In genomic region chr4:57885186-57885585, GRCm38 (mm10) we compare ENCODE assay signal across 20 mouse cellular contexts. TPM values are rescaled to one million over a fixed set of nuclear protein-coding genes. Genes with fewer than 3 reads are reported as not detected.
A peak's percentile ranks its signal among the peaks of the same experiment; 100 is the strongest.
DNase-seq lines count a peak whose midpoint lies in the region; ATAC-seq lines count a peak whose summit lies in the region.
"Had no signal": no experiment of that assay in that cellular context is flagged by ENCODE, and none has a peak within 500 bp of the region (broad histone marks: within the 10 kb centered on the region; RNA-seq: fewer than 3 reads in every experiment).

No protein-coding gene starts in this region.

- no peak overlapping the region for H3K27ac ChIP-seq in liver, embryonic 12.5 days
- H3K27ac ChIP-seq: embryonic facial prominence, embryonic 12.5 days; forebrain, embryonic 12.5 days; hindbrain, embryonic 15.5 days had no signal

- H3K4me2 ChIP-seq in liver, embryonic 12.5 days = no peak overlapping the region
- H3K4me2 ChIP-seq: embryonic facial prominence, embryonic 12.5 days; forebrain, embryonic 12.5 days; heart, embryonic 15.5 days; hindbrain, embryonic 15.5 days had no signal

- H3K4me1 ChIP-seq in liver, embryonic 12.5 days = no peaks in the 10 kb centered on the region

- 48% methylated on average over 2 of the region's 2 CpGs for WGBS in liver, embryonic 12.5 days (ENCODE audit: insufficient replicate concordance)

- no peak for ATAC-seq in liver, embryonic 12.5 days
- ATAC-seq: CD4-positive, CD25-positive, alpha-beta regulatory T cell, adult 4 months; forebrain, embryonic 16.5 days; intestine, embryonic 16.5 days had no signal

- DNase-seq in adrenal gland, adult 8-10 months = peak; percentile 49
- DNase-seq in adrenal gland, postnatal 14 days = no peak
- DNase-seq in testis, postnatal 10 days (ENCODE audit: low spot score) = peak; percentile 7
- no peak for DNase-seq in testis, postnatal 14 days (ENCODE audit: low spot score)
- DNase-seq in adrenal gland, postnatal 36 days = peak; percentile 44 to 65
- DNase-seq in layer of hippocampus, adult 9-11 months = no peak
- DNase-seq: cerebellum, adult 11-12 months; cerebellum, adult 9-10 months; cerebellum, postnatal 25 days; gastrocnemius, postnatal 14 days; kidney, adult 9 months had no signal

- no peaks in the 10 kb centered on the region for H3K9me3 ChIP-seq in liver, embryonic 12.5 days (replicated peaks)
- H3K9me3 ChIP-seq: embryonic facial prominence, embryonic 12.5 days; forebrain, embryonic 12.5 days; heart, embryonic 15.5 days; hindbrain, embryonic 15.5 days had no signal

- no peaks in the 10 kb centered on the region for H3K36me3 ChIP-seq in liver, embryonic 12.5 days
- H3K36me3 ChIP-seq: embryonic facial prominence, embryonic 12.5 days; forebrain, embryonic 12.5 days; G1E; hindbrain, embryonic 15.5 days had no signal

- no peaks in the 10 kb centered on the region for H3K27me3 ChIP-seq in liver, embryonic 12.5 days (replicated peaks)
- H3K27me3 ChIP-seq: embryonic facial prominence, embryonic 12.5 days; forebrain, embryonic 12.5 days; heart, embryonic 15.5 days; hindbrain, embryonic 15.5 days had no signal

- H3K9ac ChIP-seq in liver, embryonic 12.5 days = no peak overlapping the region
- H3K9ac ChIP-seq: embryonic facial prominence, embryonic 12.5 days; forebrain, embryonic 12.5 days; heart, embryonic 15.5 days; hindbrain, embryonic 15.5 days had no signal

- no peak overlapping the region for H3K4me3 ChIP-seq in liver, embryonic 12.5 days
- H3K4me3 ChIP-seq: embryonic facial prominence, embryonic 12.5 days; forebrain, embryonic 12.5 days; heart, embryonic 15.5 days; hindbrain, embryonic 15.5 days had no signal

RNA-seq across cellular contexts. Expression of gene D630039A03Rik, which starts 30.9 kb away (rescaled TPM):
- total RNA-seq in adrenal gland, adult 8-10 months (2022) = 10 to 100 TPM; 13.0 to 17.0 (median 15.0) TPM
- total RNA-seq in adrenal gland, postnatal 14 days (2021) = 9.0 and 9.4 TPM in 2 replicates
- 10 to 100 TPM in 1 of 2 experiments, 1 to 10 TPM in 1; 9.8 to 15.0 TPM for total RNA-seq in adrenal gland, postnatal 36 days (2021)
- 0.39 and 0.51 TPM in 2 replicates for polyA plus RNA-seq in liver, embryonic 12.5 days (2016; fragmentation: Nextera tagmentation; extraction: Ambion mirVana)
- total RNA-seq: gastrocnemius, postnatal 14 days had no signal
- polyA plus RNA-seq: forebrain, embryonic 12.5 days; forebrain, embryonic 16.5 days; G1E had no signal

Comparison
In these comparisons a context has a peak if more than half of its experiments do, and no peak if none do; other contexts are left out.
1. DNase-seq: peak in adrenal gland, adult 8-10 months (single experiment), testis, postnatal 10 days (single experiment) and adrenal gland, postnatal 36 days (2 of 2); none in adrenal gland, postnatal 14 days (single experiment), testis, postnatal 14 days (single experiment) and layer of hippocampus, adult 9-11 months (single experiment).